Mouse (Mus musculus) ovary, adult 18-20 months (tissue): Measurements from ENCODE around the gene Mrpl20.

Experiments used
- DNase-seq: peaks from one replicate; pipeline ENCODE4 v3.0.0; 2022; ENCODE audit warnings: low spot score, mixed read lengths

Gene Mrpl20

DNA sequence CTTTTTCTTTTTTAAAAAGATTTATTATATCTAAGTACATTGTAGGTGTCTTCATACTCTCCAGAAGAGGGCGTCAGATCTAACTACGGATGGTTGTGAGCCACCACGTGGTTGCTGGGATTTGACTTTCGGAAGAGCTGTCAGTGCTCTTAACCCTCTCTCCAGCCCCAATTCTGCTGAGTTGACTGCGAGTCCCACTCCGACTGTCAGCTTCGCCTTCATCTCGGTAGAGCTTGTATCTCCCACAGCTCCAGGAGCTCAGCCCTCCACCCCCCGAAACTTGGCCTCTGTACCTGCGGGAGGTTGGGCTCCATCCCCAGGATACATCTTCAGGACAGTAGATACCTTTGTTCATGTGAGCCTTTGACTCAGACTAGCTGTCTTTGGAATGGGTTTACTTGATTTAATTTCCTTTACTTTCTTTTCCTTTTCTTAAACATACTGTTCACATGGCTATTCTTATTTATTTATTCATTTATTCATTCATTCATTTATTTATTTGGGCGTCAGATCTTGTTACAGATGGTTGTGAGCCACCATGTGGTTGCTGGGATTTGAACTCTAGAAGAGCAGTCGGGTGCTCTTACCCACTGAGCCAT lies at the start of gene Mrpl20:
Gene Mrpl20, plus strand, starts transcription at position 138 of the 599 bp plus-strand sequence.
- DNase-seq: no peak

DNA sequence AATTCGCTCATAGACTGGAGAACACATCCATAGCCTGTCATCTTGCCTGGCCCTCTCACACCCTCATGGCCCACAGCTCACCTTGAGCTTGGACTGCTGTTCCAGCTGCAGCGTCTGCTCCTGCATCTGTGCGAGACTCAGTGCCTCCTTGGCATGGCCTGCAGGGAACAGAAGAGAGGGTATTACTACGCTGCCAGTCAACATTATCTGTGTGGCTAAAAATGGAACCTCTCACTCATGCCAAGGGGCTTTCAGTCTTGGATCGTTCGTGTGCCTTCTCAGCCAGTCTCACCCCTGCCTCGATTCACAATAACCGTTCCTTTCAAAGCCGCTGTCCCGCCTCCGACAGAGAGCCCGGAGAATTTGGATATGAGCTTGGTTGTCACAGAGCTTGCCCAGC lies 45.7 kb upstream of the Mrpl20 start:
- no peak for DNase-seq

DNA sequence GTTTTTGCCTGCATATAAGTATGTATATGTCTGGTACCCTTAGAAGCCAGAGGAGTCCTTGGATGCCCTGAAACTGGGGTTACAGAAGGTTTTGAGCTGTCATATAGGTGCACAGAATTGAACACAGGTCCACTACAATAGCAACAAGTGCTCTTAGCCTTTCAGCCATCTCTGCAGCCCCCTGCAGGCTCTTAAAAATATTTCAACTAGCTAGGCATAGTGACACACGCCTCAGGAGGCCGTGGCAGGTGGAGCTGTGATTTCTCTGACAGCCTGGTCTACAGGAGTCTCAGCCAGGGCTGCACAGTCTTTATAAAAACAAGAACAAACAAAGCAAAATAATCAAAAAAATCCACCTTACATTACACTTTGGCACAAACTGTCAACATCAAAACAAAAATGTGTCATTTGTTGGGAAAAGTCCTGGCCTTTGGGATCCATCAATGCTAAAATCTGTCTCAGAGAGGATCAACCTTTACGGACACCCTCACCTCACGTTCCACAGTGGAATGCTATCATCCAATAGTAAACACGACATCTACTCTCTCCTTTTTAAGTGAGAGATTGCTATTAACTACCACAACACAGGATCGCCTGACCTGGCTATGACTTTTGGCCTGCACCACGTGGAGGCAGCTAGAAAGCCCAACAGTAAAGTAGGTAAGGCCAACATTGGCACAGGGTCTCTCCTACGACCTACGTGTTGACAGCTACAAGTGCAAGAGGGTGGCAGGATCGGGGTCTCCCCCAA lies 42.6 kb upstream of the Mrpl20 start:
- DNase-seq: no peak

DNA sequence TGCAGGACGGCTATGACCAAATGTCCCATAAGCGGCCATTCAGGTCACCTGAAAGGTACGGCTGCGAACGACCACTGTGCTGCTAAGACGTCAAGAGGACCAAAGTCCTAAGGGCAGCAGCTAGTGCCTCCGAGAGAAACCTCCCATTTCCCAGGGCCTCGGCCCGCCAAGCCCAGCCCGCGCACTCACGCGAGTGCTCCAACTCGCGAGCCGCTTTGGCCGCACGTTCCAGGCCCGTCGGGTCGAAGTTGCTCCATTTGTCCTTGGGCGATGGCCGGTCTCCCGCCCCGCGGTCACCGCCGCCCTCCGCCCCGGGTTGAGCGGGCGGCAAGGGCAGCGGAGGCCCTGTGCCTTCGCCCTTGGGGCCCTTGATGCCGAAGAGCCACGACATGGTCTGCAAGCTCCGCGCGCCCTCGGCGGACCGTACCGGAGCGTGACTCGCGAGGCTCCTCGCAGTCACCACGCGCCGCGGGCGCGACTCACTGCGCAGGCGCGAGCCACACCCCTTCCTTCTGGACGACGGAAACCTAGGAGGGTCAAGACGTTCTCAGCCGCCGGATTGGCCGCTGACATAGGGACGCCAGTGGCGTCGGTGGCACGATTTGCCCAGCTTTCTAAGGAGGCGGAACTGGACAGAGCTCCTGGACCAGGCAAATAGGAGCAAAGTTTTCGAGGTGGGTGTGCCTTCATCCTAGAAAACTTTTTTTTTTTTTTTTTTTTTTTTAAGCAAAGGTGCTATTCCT lies 41.9 kb upstream of the Mrpl20 start, which contains the start of gene Atad3a:
Gene Atad3a, minus strand, starts transcription at position 481 of the 743 bp plus-strand sequence.
- DNase-seq: peak; percentile 93

DNA sequence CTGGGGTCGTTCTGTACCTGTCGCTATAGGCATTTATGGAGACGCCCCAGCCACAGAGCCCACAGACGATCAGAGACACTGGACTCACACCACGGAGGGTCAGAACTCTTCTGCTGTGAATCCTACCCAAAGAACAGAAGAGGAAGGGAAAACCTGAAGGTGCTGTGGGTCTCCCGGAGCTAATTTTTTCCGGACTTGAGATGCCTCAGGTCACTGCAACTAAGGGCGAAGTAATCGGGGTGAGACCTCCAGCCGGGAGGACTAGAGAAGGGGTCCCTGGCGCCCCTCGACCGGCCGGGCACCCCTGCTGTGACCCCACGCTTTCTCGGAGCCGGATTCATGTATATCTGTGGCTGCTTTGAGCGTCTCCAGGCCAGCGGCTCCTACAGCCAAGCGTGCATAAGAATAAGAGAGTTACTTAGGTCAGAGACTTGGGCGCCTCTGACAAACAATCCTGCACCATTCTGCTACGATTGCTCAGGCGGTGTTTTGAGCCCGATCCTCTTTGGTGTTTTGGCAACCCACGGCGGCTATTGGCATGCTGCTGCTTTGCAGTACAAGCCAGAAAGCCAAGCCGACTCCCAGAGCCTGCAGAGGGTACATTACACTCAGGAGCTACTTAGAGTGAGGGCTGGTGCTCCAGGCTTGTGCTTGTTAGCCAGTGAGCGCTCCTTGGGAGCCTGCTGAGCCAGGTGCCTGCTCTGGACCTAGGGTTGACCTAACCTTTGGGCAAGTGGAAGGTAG lies 41.1 kb upstream of the Mrpl20 start:
- no peak for DNase-seq

- DNase-seq: no peak
Observed at GRCm38 (mm10) chr4:155762357-155762756, 40.3 kb upstream of the Mrpl20 start.

GRCm38 (mm10) chr4:155769496-155769879 lies 33.2 kb upstream of the Mrpl20 start:
- DNase-seq: no peak

DNA sequence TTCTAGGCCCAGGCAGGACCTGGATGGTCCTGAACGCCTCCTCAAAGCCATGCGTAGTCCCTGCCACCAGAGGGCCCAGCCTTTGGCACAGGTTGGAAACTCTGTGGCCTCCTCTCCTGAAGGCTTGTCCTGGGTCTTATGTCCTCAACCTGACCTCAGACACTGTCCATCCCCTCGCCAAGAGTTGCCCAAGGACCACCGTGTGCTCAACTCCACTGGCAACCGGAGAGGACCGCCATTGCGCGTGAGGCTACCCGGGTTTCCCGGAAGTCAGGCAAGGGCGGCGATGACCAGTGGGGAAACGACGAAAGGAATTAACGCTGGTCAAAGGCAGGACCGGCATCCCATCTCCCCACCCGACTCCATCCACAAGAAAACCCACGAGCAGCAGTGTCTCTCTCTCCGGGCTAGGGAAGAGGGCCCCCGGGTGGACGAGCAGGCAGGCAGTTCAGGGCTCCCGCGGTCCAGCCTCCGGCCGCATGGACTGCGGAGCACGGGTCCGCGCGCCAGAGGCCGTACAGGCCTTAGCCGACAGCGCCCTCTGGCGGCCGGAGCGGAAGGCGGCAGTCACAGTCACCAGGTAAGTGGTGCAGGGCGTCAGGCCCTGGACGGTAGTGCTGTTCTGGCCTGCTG lies 32.7 kb upstream of the Mrpl20 start:
- DNase-seq: peak; percentile 75

- no peak for DNase-seq
Observed at GRCm38 (mm10) chr4:155770626-155771025, 32.1 kb upstream of the Mrpl20 start.

- no peak for DNase-seq
Observed at GRCm38 (mm10) chr4:155771706-155772105, 31.0 kb upstream of the Mrpl20 start.

- no peak for DNase-seq
Observed at GRCm38 (mm10) chr4:155772786-155773185, 29.9 kb upstream of the Mrpl20 start.

DNA sequence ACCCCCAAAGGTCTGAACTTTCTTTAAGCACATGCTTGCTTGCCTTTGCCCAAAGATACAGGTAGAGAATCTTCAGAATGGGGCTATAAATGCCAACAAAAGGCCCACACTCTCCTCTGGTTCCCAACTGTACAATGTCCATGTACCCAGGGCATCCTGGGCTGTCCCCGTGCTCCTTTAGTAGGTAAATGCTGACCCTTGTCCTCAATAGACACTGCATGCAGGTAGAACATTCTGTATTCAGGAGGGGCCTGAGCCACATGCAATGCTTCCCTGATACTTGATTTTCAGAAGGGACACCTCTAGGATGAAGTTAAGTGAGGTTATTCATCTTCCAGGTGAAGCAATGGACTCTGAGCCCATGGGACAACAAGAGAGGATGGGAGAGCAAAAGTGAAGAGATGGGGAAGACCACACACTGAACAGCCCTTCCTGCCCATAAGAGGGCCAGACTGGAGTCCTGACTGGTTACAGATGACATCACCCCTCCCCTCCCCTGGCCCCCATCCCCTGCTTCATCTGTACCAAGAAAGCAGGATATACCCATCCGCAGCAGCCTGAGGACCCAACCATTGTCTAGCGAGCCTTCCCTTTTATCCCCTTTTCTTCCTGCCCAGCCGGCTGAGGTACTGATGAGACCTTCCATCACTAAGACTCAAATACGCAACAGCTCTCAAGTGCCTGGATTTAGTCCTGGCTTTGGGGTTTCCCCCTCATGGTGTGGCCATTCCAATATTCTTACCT lies 29.2 kb upstream of the Mrpl20 start:
- DNase-seq: no peak

GRCm38 (mm10) chr4:155774280-155774754 lies 28.4 kb upstream of the Mrpl20 start, which contains the start of gene Vwa1:
Gene Vwa1 (minus strand): TSS chr4:155774698.
- peak; percentile 81 for DNase-seq

DNA sequence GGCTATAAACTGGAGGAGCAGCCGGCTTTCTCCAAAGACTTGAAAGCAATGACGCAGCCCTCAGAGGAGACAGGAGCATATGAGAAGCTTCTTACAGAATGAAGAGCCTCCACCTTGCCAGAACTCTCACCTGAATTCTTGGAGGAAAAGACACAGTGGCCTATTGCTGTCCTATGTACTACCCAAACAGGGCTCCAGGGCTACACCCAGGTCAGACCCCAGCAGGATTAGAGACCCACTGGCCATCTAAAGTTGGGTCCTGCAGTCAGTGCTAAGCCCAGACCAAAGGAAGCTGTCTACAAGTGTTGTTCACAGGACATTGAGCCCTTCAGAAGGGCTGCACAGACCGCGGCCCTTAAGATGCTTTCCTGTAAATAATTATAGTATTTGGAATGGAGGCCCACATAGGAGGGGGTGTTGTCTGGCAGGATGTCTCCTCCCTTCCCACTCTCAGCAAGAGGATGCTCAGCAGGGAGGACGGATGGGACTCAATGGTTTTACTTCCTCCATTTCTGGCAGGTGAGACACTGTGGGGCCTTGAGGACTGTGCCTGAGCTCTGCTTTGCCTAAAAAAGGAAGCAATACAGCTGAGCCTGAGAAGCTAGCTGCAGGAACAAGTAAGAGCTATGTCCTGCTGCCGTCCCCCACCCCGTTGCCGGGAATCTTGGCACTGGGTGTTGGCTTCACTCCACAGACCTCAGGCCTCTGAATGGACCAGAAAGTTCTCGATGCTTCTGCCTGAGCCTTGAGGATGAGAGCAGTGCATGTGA lies 27.5 kb upstream of the Mrpl20 start:
- DNase-seq: peak; percentile 28

GRCm38 (mm10) chr4:155775855-155776254 lies 26.8 kb upstream of the Mrpl20 start:
- no peak for DNase-seq

DNA sequence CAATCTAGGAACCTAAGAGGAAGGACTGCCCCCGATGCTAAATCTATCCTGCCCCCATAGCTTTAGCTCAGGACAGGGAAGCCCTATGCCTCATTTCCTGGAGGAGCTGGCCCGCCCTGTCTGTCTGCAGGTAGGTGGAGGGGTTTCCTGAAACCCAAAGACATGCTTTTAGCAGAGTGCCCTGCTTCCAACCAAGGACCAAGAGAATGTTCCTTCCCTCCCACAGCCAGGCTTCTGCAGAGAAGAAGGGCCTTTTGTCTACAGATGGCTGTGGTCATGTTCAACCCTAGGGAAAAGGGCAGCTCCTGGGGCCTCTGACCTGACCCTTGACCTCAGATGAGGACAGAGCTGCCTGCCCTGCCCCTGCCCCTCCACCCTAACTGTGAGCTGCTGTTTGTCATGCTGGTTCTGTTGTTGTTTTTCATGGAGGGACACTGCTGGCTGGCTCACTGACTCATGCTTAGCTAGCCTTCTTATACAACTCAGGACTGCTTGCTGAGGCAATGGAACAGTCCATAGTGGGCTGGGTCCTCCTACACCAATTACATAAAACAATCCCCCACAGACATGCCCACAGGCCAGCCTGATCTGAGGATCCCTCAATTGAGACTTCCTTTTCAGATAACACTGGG lies 25.9 kb upstream of the Mrpl20 start:
- no peak for DNase-seq

DNA sequence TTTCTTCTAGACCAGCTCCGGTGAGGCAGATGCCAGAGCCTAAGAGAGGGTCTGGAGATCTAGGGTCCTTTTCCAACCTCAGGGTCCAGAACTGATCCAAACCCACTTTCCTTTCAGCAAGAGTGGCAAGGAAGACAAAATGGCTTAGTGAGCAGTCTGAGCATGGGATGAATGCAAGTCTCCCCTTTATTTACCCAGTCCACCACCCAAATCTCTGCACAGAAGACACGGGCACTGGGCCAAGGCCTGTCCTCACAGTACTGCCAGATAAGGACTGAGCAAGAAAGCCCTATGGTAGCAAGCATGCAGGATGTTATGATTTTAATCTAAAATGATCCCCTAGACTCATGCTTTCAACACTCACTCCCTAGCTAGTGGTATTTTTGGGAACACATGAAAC lies 24.9 kb upstream of the Mrpl20 start:
- DNase-seq: peak; percentile 52

GRCm38 (mm10) chr4:155779498-155779897 lies 23.2 kb upstream of the Mrpl20 start:
- no peak for DNase-seq

- DNase-seq: peak; percentile 50
Observed at GRCm38 (mm10) chr4:155780895-155781294, 21.8 kb upstream of the Mrpl20 start.
